11 mouse cellular contexts compared by ENCODE assay signal in the genomic region with DNA sequence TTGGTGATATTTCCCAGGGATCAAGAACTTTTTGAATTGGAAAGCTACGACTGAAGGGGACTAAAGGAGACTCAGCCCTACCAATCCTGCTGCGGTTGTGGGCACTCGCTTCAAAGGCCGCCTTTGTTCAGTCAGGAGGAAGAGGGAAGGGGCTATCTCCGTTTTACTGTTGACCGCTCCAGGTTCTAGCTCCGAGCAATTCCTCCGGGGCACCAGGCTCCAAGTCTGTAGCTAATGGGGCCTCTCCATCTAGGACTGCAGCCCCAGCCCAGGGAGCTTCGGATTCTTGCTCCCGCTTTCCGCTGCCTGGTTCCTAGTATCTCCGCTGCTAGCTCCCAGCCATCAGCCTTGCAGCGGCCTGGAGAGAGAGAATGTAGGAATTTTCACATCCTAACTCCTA. TPM values are rescaled to one million over a fixed set of nuclear protein-coding genes. Genes with fewer than 3 reads are reported as not detected.
DNase-seq lines count a peak whose midpoint lies in the region; ATAC-seq and TF ChIP-seq lines count a peak whose summit lies in the region.
"Had no signal": no experiment of that assay in that cellular context is flagged by ENCODE, and none has a peak within 500 bp of the region (broad histone marks: within the 10 kb centered on the region; RNA-seq: fewer than 3 reads in every experiment).

No protein-coding gene starts in this region.

- no peaks in the 10 kb centered on the region for H3K9me3 ChIP-seq in kidney, embryonic 16.5 days (ENCODE audit: low read length)
- no peaks in the 10 kb centered on the region for H3K9me3 ChIP-seq in embryonic facial prominence, embryonic 11.5 days (replicated peaks; ENCODE audit: control insufficient read depth, low read length)
- H3K9me3 ChIP-seq in intestine, postnatal 0 days (ENCODE audit: control insufficient read depth), result no peaks in the 10 kb centered on the region
- no peaks in the 10 kb centered on the region for H3K9me3 ChIP-seq in neural tube, embryonic 15.5 days (replicated peaks)
- H3K9me3 ChIP-seq: liver, embryonic 15.5 days had no signal

- H3K4me1 ChIP-seq in kidney, embryonic 16.5 days (ENCODE audit: insufficient read depth, low read length), result peaks cover 38% of the 10 kb centered on the region
- H3K4me1 ChIP-seq in embryonic facial prominence, embryonic 11.5 days (ENCODE audit: control insufficient read depth, insufficient read depth, low read length), result peaks cover 10% of the 10 kb centered on the region; the same call in 1 of the 2 replicates
- no peaks in the 10 kb centered on the region; the same call in 1 of the 2 replicates for H3K4me1 ChIP-seq in intestine, postnatal 0 days (replicated peaks; ENCODE audit: control insufficient read depth, insufficient read depth, low read length)
- peaks cover 48% of the 10 kb centered on the region for H3K4me1 ChIP-seq in neural tube, embryonic 15.5 days
- H3K4me1 ChIP-seq: liver, embryonic 15.5 days had no signal

- no peak for DNase-seq in kidney, postnatal 14 days
- peak; percentile 38 for DNase-seq in embryonic facial prominence, embryonic 11.5 days (ENCODE audit: low spot score)
- DNase-seq in adrenal gland, postnatal 10 days, result no peak
- DNase-seq in cerebellum, adult 9-10 months, result no peak
- DNase-seq in left cerebral cortex, adult 9 months (ENCODE audit: low spot score in 2 of 2), result no peak

- peak overlapping the region; percentile 73 for H3K4me2 ChIP-seq in kidney, embryonic 16.5 days (replicated peaks; ENCODE audit: low read depth, low read length)
- peak overlapping the region; percentile 50 for H3K4me2 ChIP-seq in embryonic facial prominence, embryonic 11.5 days (ENCODE audit: low read depth, low read length)
- H3K4me2 ChIP-seq in intestine, postnatal 0 days (replicated peaks; ENCODE audit: low read depth), result peak overlapping the region; percentile 60
- H3K4me2 ChIP-seq in neural tube, embryonic 15.5 days, result peak overlapping the region; percentile 54

- H3K9ac ChIP-seq in kidney, embryonic 16.5 days (replicated peaks; ENCODE audit: low read length), result peak overlapping the region; percentile 51; the same call in 1 of the 2 replicates
- H3K9ac ChIP-seq in embryonic facial prominence, embryonic 11.5 days (replicated peaks; ENCODE audit: low read length), result no peak overlapping the region; the same call in 1 of the 2 replicates
- no peak overlapping the region for H3K9ac ChIP-seq in intestine, postnatal 0 days (ENCODE audit: low read depth, low read length)
- H3K9ac ChIP-seq in neural tube, embryonic 15.5 days (replicated peaks), result no peak overlapping the region
- H3K9ac ChIP-seq: liver, embryonic 15.5 days had no signal

- H3K36me3 ChIP-seq in kidney, embryonic 16.5 days (ENCODE audit: insufficient read depth, low read length), result no peaks in the 10 kb centered on the region
- no peaks in the 10 kb centered on the region for H3K36me3 ChIP-seq in embryonic facial prominence, embryonic 11.5 days (replicated peaks; ENCODE audit: control insufficient read depth, insufficient read depth, low read depth, low read length)
- no peaks in the 10 kb centered on the region for H3K36me3 ChIP-seq in intestine, postnatal 0 days (ENCODE audit: control insufficient read depth, insufficient read depth)
- no peaks in the 10 kb centered on the region for H3K36me3 ChIP-seq in neural tube, embryonic 15.5 days
- H3K36me3 ChIP-seq: liver, embryonic 15.5 days had no signal

- TF ChIP-seq CTCF in intestine, postnatal 0 days (IDR thresholded peaks at IDR 0.05; ENCODE audit: low read depth), result no peak

- H3K4me3 ChIP-seq in kidney, embryonic 16.5 days (ENCODE audit: low read length), result peak overlapping the region; percentile 46
- peak overlapping the region; percentile 15 for H3K4me3 ChIP-seq in embryonic facial prominence, embryonic 11.5 days (ENCODE audit: low read depth, low read length)
- peak overlapping the region; percentile 38 for H3K4me3 ChIP-seq in intestine, postnatal 0 days (ENCODE audit: low read depth, low read length)
- H3K4me3 ChIP-seq in neural tube, embryonic 15.5 days (replicated peaks), result peak overlapping the region; percentile 24
- H3K4me3 ChIP-seq: erythroblast, embryonic 14.5 days; liver, embryonic 15.5 days had no signal

- WGBS in kidney, embryonic 16.5 days, result 6% methylated on average over 13 of the region's 13 CpGs
- 1% methylated on average over 13 of the region's 13 CpGs for WGBS in embryonic facial prominence, embryonic 11.5 days
- 3% methylated on average over 13 of the region's 13 CpGs for WGBS in intestine, postnatal 0 days
- 2% methylated on average over 13 of the region's 13 CpGs for WGBS in neural tube, embryonic 15.5 days

- H3K27me3 ChIP-seq in kidney, embryonic 16.5 days (ENCODE audit: insufficient read depth, low read length), result peaks cover 96% of the 10 kb centered on the region
- peaks cover 81% of the 10 kb centered on the region for H3K27me3 ChIP-seq in embryonic facial prominence, embryonic 11.5 days (ENCODE audit: control insufficient read depth, insufficient read depth, low read length)
- H3K27me3 ChIP-seq in intestine, postnatal 0 days (replicated peaks; ENCODE audit: control insufficient read depth, insufficient read depth, low read length), result peaks cover 95% of the 10 kb centered on the region
- H3K27me3 ChIP-seq in neural tube, embryonic 15.5 days (replicated peaks), result peaks cover 90% of the 10 kb centered on the region

- H3K27ac ChIP-seq in kidney, embryonic 16.5 days (ENCODE audit: low read length), result no peak overlapping the region
- no peak overlapping the region for H3K27ac ChIP-seq in embryonic facial prominence, embryonic 11.5 days (replicated peaks; ENCODE audit: low read depth, low read length)
- no peak overlapping the region for H3K27ac ChIP-seq in intestine, postnatal 0 days (ENCODE audit: low read depth, low read length)
- H3K27ac ChIP-seq in neural tube, embryonic 15.5 days (replicated peaks), result no peak overlapping the region
- H3K27ac ChIP-seq: liver, embryonic 15.5 days had no signal

- no peak for ATAC-seq in kidney, embryonic 16.5 days (ENCODE audit: low FRiP score, low TSS enrichment)
- ATAC-seq in embryonic facial prominence, embryonic 11.5 days (replicated peaks; ENCODE audit: insufficient number of reproducible peaks, low FRiP score, low TSS enrichment, low read depth), result no peak
- ATAC-seq in intestine, postnatal 0 days, result no peak
- no peak for ATAC-seq in neural tube, embryonic 15.5 days (ENCODE audit: low FRiP score)

RNA-seq across cellular contexts. Expression of gene Emx1, which starts 3.4 kb away (rescaled TPM):
- polyA plus RNA-seq in kidney, embryonic 16.5 days (2015; fragmentation: Nextera tagmentation; extraction: Ambion mirVana), result 17.9 and 19.7 TPM in 2 replicates
- polyA plus RNA-seq in embryonic facial prominence, embryonic 11.5 days (2014; fragmentation: Nextera tagmentation; extraction: Ambion mirVana), result 0.56 and 0.88 TPM in 2 replicates
- not detected in 2 replicates for polyA plus RNA-seq in intestine, postnatal 0 days (2015; fragmentation: Nextera tagmentation; extraction: Ambion mirVana)
- not detected in 2 replicates for polyA plus RNA-seq in neural tube, embryonic 15.5 days (2015; fragmentation: Nextera tagmentation; extraction: Ambion mirVana)
- total RNA-seq in adrenal gland, postnatal 10 days (2021), result not detected
- total RNA-seq: MEL had no signal
- polyA plus RNA-seq: erythroblast, embryonic 14.5 days; liver, embryonic 15.5 days had no signal

RNA-seq across cellular contexts. Expression of gene Spr, which starts 53.1 kb away (rescaled TPM):
- polyA plus RNA-seq in kidney, embryonic 16.5 days (2015; fragmentation: Nextera tagmentation; extraction: Ambion mirVana), result 75.8 and 81.1 TPM in 2 replicates
- 54.5 and 62.2 TPM in 2 replicates for polyA plus RNA-seq in embryonic facial prominence, embryonic 11.5 days (2014; fragmentation: Nextera tagmentation; extraction: Ambion mirVana)
- polyA plus RNA-seq in intestine, postnatal 0 days (2015; fragmentation: Nextera tagmentation; extraction: Ambion mirVana), result 66.2 and 70.7 TPM in 2 replicates
- polyA plus RNA-seq in neural tube, embryonic 15.5 days (2015; fragmentation: Nextera tagmentation; extraction: Ambion mirVana), result 35.6 and 39.9 TPM in 2 replicates
- total RNA-seq in adrenal gland, postnatal 10 days (2021), result 10 to 100 TPM; 72.1 to 75.5 TPM

Comparison
In these comparisons a context has a peak if more than half of its experiments do, and no peak if none do; other contexts are left out.
1. RNA of gene Emx1, which starts 3.4 kb away (polyA plus RNA-seq): 17.9 to 19.7 TPM in kidney, embryonic 16.5 days; 0.56 to 0.88 TPM in embryonic facial prominence, embryonic 11.5 days, not detected in intestine, postnatal 0 days and not detected in neural tube, embryonic 15.5 days; every median in the first group is over 10 times any median in the second.
2. Peak in every context shown above with its lines, with median percentiles within 50 percentile points of each other: H3K4me2 ChIP-seq and H3K4me3 ChIP-seq.